ENCODE assay signal across 9 mouse cellular contexts in the genomic region with DNA sequence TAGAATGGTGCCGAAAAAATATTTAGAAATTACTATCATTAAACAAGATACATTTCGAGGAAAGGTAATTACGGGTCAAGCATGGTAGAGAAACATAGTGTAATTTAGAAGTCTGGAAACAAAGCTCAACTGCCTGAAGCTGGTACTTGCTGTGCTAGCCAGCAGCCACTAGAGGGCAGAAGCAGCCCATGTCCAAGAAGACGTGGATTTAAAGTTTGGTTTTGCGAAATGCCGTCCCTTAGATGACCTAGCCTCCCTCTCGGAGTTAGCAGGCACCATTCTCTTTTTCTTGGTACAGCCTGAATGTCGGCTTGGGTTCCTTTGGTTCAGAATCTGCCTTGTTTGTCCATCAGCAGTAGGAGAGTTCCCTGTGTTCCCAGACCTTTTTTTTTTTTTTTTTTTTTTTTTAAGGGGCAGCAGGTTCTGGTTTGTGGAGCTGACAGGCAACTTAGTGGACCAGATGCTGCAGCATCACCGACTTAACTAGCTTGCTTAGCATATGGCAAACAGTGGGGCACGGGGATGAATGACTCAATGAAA. TPM values are rescaled to one million over a fixed set of nuclear protein-coding genes. Genes with fewer than 3 reads are reported as not detected.
DNase-seq lines count a peak whose midpoint lies in the region; ATAC-seq lines count a peak whose summit lies in the region.
"Had no signal": no experiment of that assay in that cellular context is flagged by ENCODE, and none has a peak within 500 bp of the region (broad histone marks: within the 10 kb centered on the region; RNA-seq: fewer than 3 reads in every experiment).

No protein-coding gene starts in this region.

- 7% methylated on average over 10 of the region's 10 CpGs for WGBS in forebrain, embryonic 10.5 days
- WGBS in forebrain, embryonic 15.5 days: 2% methylated on average over 10 of the region's 10 CpGs
- WGBS in hindbrain, embryonic 14.5 days: 7% methylated on average over 10 of the region's 10 CpGs

- no peak overlapping the region for H3K9ac ChIP-seq in forebrain, embryonic 15.5 days (replicated peaks)
- H3K9ac ChIP-seq in hindbrain, embryonic 14.5 days: no peak overlapping the region
- H3K9ac ChIP-seq: lung, embryonic 15.5 days had no signal

- H3K4me1 ChIP-seq in forebrain, embryonic 10.5 days: no peaks in the 10 kb centered on the region
- H3K4me1 ChIP-seq in forebrain, embryonic 15.5 days: no peaks in the 10 kb centered on the region
- no peaks in the 10 kb centered on the region for H3K4me1 ChIP-seq in hindbrain, embryonic 14.5 days (replicated peaks; ENCODE audit: control insufficient read depth, insufficient read depth, low read length)
- H3K4me1 ChIP-seq: lung, embryonic 15.5 days had no signal

- peaks cover 39% of the 10 kb centered on the region for H3K27me3 ChIP-seq in forebrain, embryonic 10.5 days (ENCODE audit: poor library complexity, severe bottlenecking)
- H3K27me3 ChIP-seq in forebrain, embryonic 15.5 days: peaks cover 8% of the 10 kb centered on the region; the same call in 1 of the 2 replicates
- H3K27me3 ChIP-seq in hindbrain, embryonic 14.5 days (ENCODE audit: control insufficient read depth, insufficient read depth, low read length): peaks cover 6% of the 10 kb centered on the region; the same call in 1 of the 2 replicates

- H3K4me3 ChIP-seq in forebrain, embryonic 10.5 days: no peak overlapping the region
- no peak overlapping the region for H3K4me3 ChIP-seq in forebrain, embryonic 15.5 days
- no peak overlapping the region for H3K4me3 ChIP-seq in hindbrain, embryonic 14.5 days (replicated peaks; ENCODE audit: low read length)
- H3K4me3 ChIP-seq: lung, embryonic 15.5 days had no signal

- DNase-seq in forebrain, embryonic 10.5 days (ENCODE audit: extremely low spot score, low spot score): peak; percentile 70
- DNase-seq in urinary bladder, postnatal 14 days (ENCODE audit: low spot score): peak; percentile 50
- no peak for DNase-seq in urinary bladder, postnatal 10 days (ENCODE audit: low spot score)
- DNase-seq in embryo, embryonic 9.5 days (ENCODE audit: extremely low spot score): peak; percentile 64
- DNase-seq in hindbrain, embryonic 14.5 days (ENCODE audit: low spot score): peak; percentile 84
- peak; percentile 66 for DNase-seq in lung, postnatal 14 days
- DNase-seq in right cerebral cortex, postnatal 25 days: peak; percentile 57

- H3K27ac ChIP-seq in forebrain, embryonic 10.5 days: no peak overlapping the region
- H3K27ac ChIP-seq in forebrain, embryonic 15.5 days (replicated peaks): no peak overlapping the region
- H3K27ac ChIP-seq in hindbrain, embryonic 14.5 days: no peak overlapping the region
- H3K27ac ChIP-seq: lung, embryonic 15.5 days had no signal

- ATAC-seq in forebrain, embryonic 15.5 days (replicated peaks): no peak
- no peak for ATAC-seq in hindbrain, embryonic 14.5 days (ENCODE audit: low FRiP score)

- no peaks in the 10 kb centered on the region for H3K36me3 ChIP-seq in forebrain, embryonic 10.5 days (replicated peaks)
- H3K36me3 ChIP-seq in forebrain, embryonic 15.5 days: no peaks in the 10 kb centered on the region
- no peaks in the 10 kb centered on the region for H3K36me3 ChIP-seq in hindbrain, embryonic 14.5 days (replicated peaks; ENCODE audit: control insufficient read depth, insufficient read depth)
- H3K36me3 ChIP-seq: lung, embryonic 15.5 days had no signal

- H3K9me3 ChIP-seq in forebrain, embryonic 10.5 days: no peaks in the 10 kb centered on the region
- H3K9me3 ChIP-seq in forebrain, embryonic 15.5 days: no peaks in the 10 kb centered on the region
- H3K9me3 ChIP-seq in hindbrain, embryonic 14.5 days (ENCODE audit: control insufficient read depth, low read length): no peaks in the 10 kb centered on the region
- H3K9me3 ChIP-seq: lung, embryonic 15.5 days had no signal

- no peak overlapping the region for H3K4me2 ChIP-seq in forebrain, embryonic 15.5 days (replicated peaks)
- 0 out of 2 replicates have a peak overlapping the region, but pooled peaks have one; percentile 9 for H3K4me2 ChIP-seq in hindbrain, embryonic 14.5 days (replicated peaks)
- H3K4me2 ChIP-seq: lung, embryonic 15.5 days had no signal

RNA-seq across cellular contexts. Expression of a gene that starts 0.8 kb away (rescaled TPM):
- not detected in 2 replicates for polyA plus RNA-seq in forebrain, embryonic 10.5 days (2016; fragmentation: Nextera tagmentation; extraction: Ambion mirVana)
- polyA plus RNA-seq in forebrain, embryonic 15.5 days (2015; fragmentation: Nextera tagmentation; extraction: Ambion mirVana): not detected in 2 replicates
- polyA plus RNA-seq in hindbrain, embryonic 14.5 days (2014; fragmentation: Nextera tagmentation; extraction: Ambion mirVana): not detected in 2 replicates
- polyA plus RNA-seq: lung, embryonic 15.5 days had no signal

RNA-seq across cellular contexts. Expression of a gene that starts 9.9 kb away (rescaled TPM):
- 0.16 TPM in 1 of 2 replicates, not detected in the other for polyA plus RNA-seq in forebrain, embryonic 10.5 days (2016; fragmentation: Nextera tagmentation; extraction: Ambion mirVana)
- polyA plus RNA-seq in forebrain, embryonic 15.5 days (2015; fragmentation: Nextera tagmentation; extraction: Ambion mirVana): 8.8 TPM in 2 replicates
- polyA plus RNA-seq in hindbrain, embryonic 14.5 days (2014; fragmentation: Nextera tagmentation; extraction: Ambion mirVana): 0.35 TPM in 1 of 2 replicates, not detected in the other
- polyA plus RNA-seq: lung, embryonic 15.5 days had no signal

RNA-seq across cellular contexts. Expression of a gene that starts 18.5 kb away (rescaled TPM):
- polyA plus RNA-seq in forebrain, embryonic 10.5 days (2016; fragmentation: Nextera tagmentation; extraction: Ambion mirVana): not detected in 2 replicates
- polyA plus RNA-seq in forebrain, embryonic 15.5 days (2015; fragmentation: Nextera tagmentation; extraction: Ambion mirVana): not detected in 2 replicates
- polyA plus RNA-seq in hindbrain, embryonic 14.5 days (2014; fragmentation: Nextera tagmentation; extraction: Ambion mirVana): not detected in 2 replicates
- polyA plus RNA-seq: lung, embryonic 15.5 days had no signal

RNA-seq across cellular contexts. Expression of a gene that starts 58.2 kb away (rescaled TPM):
- polyA plus RNA-seq in forebrain, embryonic 10.5 days (2016; fragmentation: Nextera tagmentation; extraction: Ambion mirVana): 99.5 and 100 TPM in 2 replicates
- 103 TPM in 2 replicates for polyA plus RNA-seq in forebrain, embryonic 15.5 days (2015; fragmentation: Nextera tagmentation; extraction: Ambion mirVana)
- polyA plus RNA-seq in hindbrain, embryonic 14.5 days (2014; fragmentation: Nextera tagmentation; extraction: Ambion mirVana): 93.0 and 97.6 TPM in 2 replicates
